Mouse (Mus musculus) liver, postnatal 0 days (tissue): ENCODE measurements around the gene Paxip1.

ENCODE experiments used
- CTCF ChIP-seq: sonication (generic); IDR thresholded peaks from 2 replicates; pipeline ENCODE4 v1.5.1; 2016; ENCODE audit warnings: antibody characterized with exemption, low read depth
- EP300 ChIP-seq: IDR thresholded peaks from 2 replicates; pipeline ENCODE4 v1.6.1; 2016; ENCODE audit warnings: antibody characterized with exemption, low read depth, mild to moderate bottlenecking

DNA sequence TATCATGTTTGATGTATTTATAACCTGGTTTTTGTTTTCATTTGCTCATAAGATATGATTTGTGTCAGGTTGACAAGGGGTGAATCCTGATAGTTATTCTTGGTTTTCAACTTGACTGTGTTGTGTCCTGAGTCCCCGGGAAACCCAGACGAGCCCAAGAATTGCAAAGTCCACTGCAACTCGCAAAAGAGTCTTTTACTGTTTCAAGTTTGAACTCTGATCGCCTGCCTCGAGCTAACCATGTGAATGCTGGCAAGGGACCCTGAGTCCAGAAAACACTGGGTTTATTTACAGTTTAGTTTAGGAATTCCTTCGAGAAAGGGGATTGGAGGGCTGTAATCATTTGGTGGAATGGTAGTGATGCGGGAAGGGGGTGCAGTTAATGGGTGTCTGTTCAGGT is 36.5 kb upstream of the Paxip1 start:
- no peak for TF ChIP-seq CTCF
- no peak for TF ChIP-seq EP300
